Mouse (Mus musculus) ES-E14 (cell line): Measurements from ENCODE around the gene Trim2. TPM values are rescaled to one million over a fixed set of nuclear protein-coding genes. Genes with fewer than 3 reads are reported as not detected.

Experiments
- DNase-seq: peaks from one replicate; pipeline ENCODE4 v3.0.0-alpha.2; 2013; ENCODE audit warnings: low read depth, low spot score
- H3K27ac ChIP-seq: 2 replicates; pipeline ENCODE4 v1.5.1; 2012; ENCODE audit warnings: low read depth, mild to moderate bottlenecking, low read length, moderate library complexity, mixed read lengths; ENCODE audit not compliant: poor library complexity, insufficient read depth, severe bottlenecking
- H3K36me3 ChIP-seq: 2 replicates; pipeline ENCODE4 v1.6.1; 2012; ENCODE audit warnings: mild to moderate bottlenecking, low read length, moderate library complexity, mixed read lengths; ENCODE audit not compliant: control insufficient read depth, poor library complexity, insufficient read depth, severe bottlenecking
- H3K4me1 ChIP-seq, 2 experiments: fragments of 150-350 bp in 1 of 2; sonication (generic) in 1 of 2; 2 replicates each; pipeline ENCODE4 v1.6.1; 2012; ENCODE audit warnings: low read length in 2 of 2, mild to moderate bottlenecking in 1 of 2, mixed read lengths in 1 of 2; ENCODE audit not compliant: control insufficient read depth in 2 of 2, insufficient read depth in 2 of 2, poor library complexity in 1 of 2
- H3K4me3 ChIP-seq, 2 experiments: fragments of 150-350 bp in 1 of 2; sonication (generic) in 1 of 2; 2 replicates each; pipeline ENCODE4 v1.5.1; 2012; ENCODE audit warnings: low read length in 2 of 2, low read depth in 1 of 2, mild to moderate bottlenecking in 1 of 2, mixed read lengths in 1 of 2; ENCODE audit not compliant: insufficient read depth in 1 of 2, poor library complexity in 1 of 2, severe bottlenecking in 1 of 2
- H3K9ac ChIP-seq: 2 replicates; pipeline ENCODE4 v1.6.1; 2012; ENCODE audit warnings: low read depth, mild to moderate bottlenecking, low read length, mixed read lengths; ENCODE audit not compliant: poor library complexity, insufficient read depth, severe bottlenecking
- H3K9me3 ChIP-seq: fragments of 150-350 bp; sonication (generic); 2 replicates; pipeline ENCODE4 v1.6.1; 2012; ENCODE audit warnings: low read depth, mild to moderate bottlenecking, low read length; ENCODE audit not compliant: control insufficient read depth, insufficient read depth
- CHD2 ChIP-seq: IDR thresholded peaks from 2 replicates; pipeline ENCODE4 v1.6.1; 2014; ENCODE audit warnings: mild to moderate bottlenecking, low read depth, low read length, inconsistent platforms
- HCFC1 ChIP-seq: IDR thresholded peaks from 2 replicates; pipeline ENCODE4 v1.6.1; 2012; ENCODE audit warnings: low read length, inconsistent platforms, borderline replicate concordance; ENCODE audit not compliant: insufficient read depth
- MAFK ChIP-seq: IDR thresholded peaks from 2 replicates; pipeline ENCODE4 v1.6.1; 2014; ENCODE audit warnings: mild to moderate bottlenecking, low read depth, low read length, inconsistent platforms; ENCODE audit not compliant: insufficient read depth
- ZC3H11A ChIP-seq: IDR thresholded peaks from 2 replicates; pipeline ENCODE4 v1.6.1; 2012; ENCODE audit warnings: low read depth, mild to moderate bottlenecking, inconsistent platforms, low read length, borderline replicate concordance
- ZNF384 ChIP-seq: IDR thresholded peaks from 2 replicates; pipeline ENCODE4 v1.6.1; 2012; ENCODE audit warnings: low read depth, low read length, inconsistent platforms
- in situ Hi-C, 2 experiments: fragments of 600-800 bp; cut with MboI; formaldehyde crosslinking; loops; one replicate each; pipeline ENCODE4 v1.15.1; 2025; ENCODE audit warnings: low sequenced_read_pairs in 2 of 2, inconsistent platforms in 1 of 2; ENCODE audit not compliant: unreplicated experiment in 2 of 2
- total RNA-seq: library from RNA; depleted of rRNA; stranded (reverse); fragments of 300-350 nt; gene quantifications from 2 replicates; pipeline ENCODE4 v1.2.3, GENCODE M21; 2012

The Trim2 gene
- total RNA-seq, 1 experiment, result 27.3 TPM

GRCm38 (mm10) chr3:84330210-84330609, 23.5 kb upstream of the Trim2 start:
- Histone ChIP-seq H3K4me1 (peaks cover 0 to 7% of the 10 kb centered on the region in 2 experiments; a peak in 1 of 4 replicates), H3K9me3 (no peaks in the 10 kb centered on the region), H3K4me3 (no peak overlapping the region), H3K9ac (no peak overlapping the region), H3K36me3 (no peaks in the 10 kb centered on the region), H3K27ac (no peak overlapping the region)
- DNase-seq, result no peak
- no peak for TF ChIP-seq ZNF384
- TF ChIP-seq MAFK, result no peak
- TF ChIP-seq ZC3H11A, result no peak
- no peak for TF ChIP-seq HCFC1
- TF ChIP-seq CHD2, result no peak
- in situ Hi-C loops, result loop anchor here in 1 of 2 experiments (25.0 kb wide), 1 partner anchor 207 kb away; no protein-coding TSS in a partner anchor

GRCm38 (mm10) chr3:84324967-84325441, 18.3 kb upstream of the Trim2 start:
- no peak overlapping the region for H3K27ac ChIP-seq
- no peaks in the 10 kb centered on the region for H3K36me3 ChIP-seq
- H3K4me1 ChIP-seq, result no peaks in the 10 kb centered on the region
- no peak for DNase-seq
- H3K4me3 ChIP-seq, result no peak overlapping the region
- in situ Hi-C loops, result loop anchor here (25.0 kb wide), 2 partner anchors 212 to 413 kb away; no protein-coding TSS in a partner anchor
- TF ChIP-seq ZNF384 (no peak), HCFC1 (no peak), ZC3H11A (no peak), MAFK (no peak), CHD2 (no peak)
- no peaks in the 10 kb centered on the region for H3K9me3 ChIP-seq
- no peak overlapping the region for H3K9ac ChIP-seq

GRCm38 (mm10) chr3:84324478-84324877, 17.8 kb upstream of the Trim2 start:
- DNase-seq, result no peak
- Histone ChIP-seq H3K9me3 (no peaks in the 10 kb centered on the region), H3K9ac (no peak overlapping the region), H3K4me1 (no peaks in the 10 kb centered on the region), H3K27ac (no peak overlapping the region), H3K4me3 (no peak overlapping the region), H3K36me3 (no peaks in the 10 kb centered on the region)
- in situ Hi-C loops, result loop anchor here in 1 of 2 experiments (25.0 kb wide), 1 partner anchor 412 kb away; no protein-coding TSS in a partner anchor
- no peak for TF ChIP-seq ZC3H11A
- TF ChIP-seq ZNF384, result no peak
- no peak for TF ChIP-seq HCFC1
- TF ChIP-seq CHD2, result no peak
- no peak for TF ChIP-seq MAFK

GRCm38 (mm10) chr3:84324000-84324399, 17.3 kb upstream of the Trim2 start:
- in situ Hi-C loops, result loop anchor here in 1 of 2 experiments (25.0 kb wide), 1 partner anchor 412 kb away; no protein-coding TSS in a partner anchor
- Histone ChIP-seq H3K27ac (no peak overlapping the region), H3K9ac (no peak overlapping the region), H3K4me3 (no peak overlapping the region), H3K9me3 (no peaks in the 10 kb centered on the region), H3K36me3 (no peaks in the 10 kb centered on the region), H3K4me1 (no peaks in the 10 kb centered on the region)
- DNase-seq, result no peak
- TF ChIP-seq ZC3H11A, result no peak

GRCm38 (mm10) chr3:84319504-84319903, 12.8 kb upstream of the Trim2 start:
- no peaks in the 10 kb centered on the region for H3K9me3 ChIP-seq
- no peak overlapping the region for H3K9ac ChIP-seq
- no peaks in the 10 kb centered on the region for H3K4me1 ChIP-seq
- H3K27ac ChIP-seq, result no peak overlapping the region
- no peak overlapping the region for H3K4me3 ChIP-seq
- H3K36me3 ChIP-seq, result no peaks in the 10 kb centered on the region
- in situ Hi-C loops, result loop anchor here in 1 of 2 experiments (25.0 kb wide), 1 partner anchor 407 kb away; no protein-coding TSS in a partner anchor
- no peak for DNase-seq
- TF ChIP-seq ZNF384 (no peak), CHD2 (no peak), HCFC1 (no peak), MAFK (no peak), ZC3H11A (no peak)
